Mouse (Mus musculus) left cerebral cortex, adult 11 months (tissue): ENCODE measurements around the gene Cmtm7.
"Not testable (repeated sequence)": the region's sequence is repeated elsewhere in the genome, so short reads cannot be mapped to it uniquely, and the experiment has no call there.

Experiments
- DNase-seq: peaks from one replicate; pipeline ENCODE4 v3.0.0; 2022; ENCODE audit warnings: low spot score

Gene Cmtm7

GRCm38 (mm10) chr9:114767030-114767429 lies 14.6 kb downstream of the Cmtm7 start:
- no peak for DNase-seq

GRCm38 (mm10) chr9:114763341-114763740 lies 18.3 kb downstream of the Cmtm7 start:
- DNase-seq: no peak

GRCm38 (mm10) chr9:114761848-114762247 lies 19.8 kb downstream of the Cmtm7 start:
- no peak for DNase-seq

GRCm38 (mm10) chr9:114760353-114760752 lies 21.3 kb downstream of the Cmtm7 start:
- no peak for DNase-seq

- DNase-seq: no peak
Observed at GRCm38 (mm10) chr9:114759886-114760285, 21.8 kb downstream of the Cmtm7 start.

GRCm38 (mm10) chr9:114758801-114759200 lies 22.9 kb downstream of the Cmtm7 start:
- DNase-seq: no peak

- no peak for DNase-seq
Observed at GRCm38 (mm10) chr9:114758272-114758671, 23.4 kb downstream of the Cmtm7 start.

GRCm38 (mm10) chr9:114752863-114753484 lies 28.7 kb downstream of the Cmtm7 start:
- peak; percentile 83 for DNase-seq

GRCm38 (mm10) chr9:114752311-114752710 lies 29.3 kb downstream of the Cmtm7 start:
- no peak for DNase-seq

- DNase-seq: no peak
Observed at GRCm38 (mm10) chr9:114751582-114751981, 30.1 kb downstream of the Cmtm7 start.

- DNase-seq: no peak
Observed at GRCm38 (mm10) chr9:114747466-114747865, 34.2 kb downstream of the Cmtm7 start.

GRCm38 (mm10) chr9:114747012-114747411 lies 34.6 kb downstream of the Cmtm7 start:
- DNase-seq: peak; percentile 31

- no peak for DNase-seq
Observed at GRCm38 (mm10) chr9:114745654-114746053, 36.0 kb downstream of the Cmtm7 start.

GRCm38 (mm10) chr9:114745163-114745562 lies 36.5 kb downstream of the Cmtm7 start:
- no peak for DNase-seq

GRCm38 (mm10) chr9:114742731-114743130 lies 38.9 kb downstream of the Cmtm7 start:
- no peak for DNase-seq

GRCm38 (mm10) chr9:114740336-114740735 lies 41.3 kb downstream of the Cmtm7 start:
- no peak for DNase-seq

GRCm38 (mm10) chr9:114736442-114736841 lies 45.2 kb downstream of the Cmtm7 start:
- no peak for DNase-seq

- no peak for DNase-seq
Observed at GRCm38 (mm10) chr9:114733238-114733637, 48.4 kb downstream of the Cmtm7 start.

GRCm38 (mm10) chr9:114731871-114732682 lies 49.6 kb downstream of the Cmtm7 start:
- DNase-seq: no peak

- peak; percentile 93 for DNase-seq
Observed at GRCm38 (mm10) chr9:114731011-114731755, 50.5 kb downstream of the Cmtm7 start, which contains the start of gene Cmtm6. Cmtm6 (plus strand) TSS chr9:114731116.

- no peak for DNase-seq
Observed at GRCm38 (mm10) chr9:114729911-114730805, 51.5 kb downstream of the Cmtm7 start.

- not testable (repeated sequence) for DNase-seq
Observed at GRCm38 (mm10) chr9:114728432-114728831, 53.2 kb downstream of the Cmtm7 start.
